Mouse (Mus musculus): ENCODE results near the gene Ascc1. TPM values are rescaled to one million over a fixed set of nuclear protein-coding genes. Genes with fewer than 3 reads are reported as not detected.

The Ascc1 gene
- polyA plus RNA-seq, 1 experiment = 99.2 TPM

GRCm38 (mm10) chr10:60081905-60082304 lies 79.3 kb downstream of the Ascc1 start:
- Histone ChIP-seq H3K4me1 (ENCODE audit: control insufficient read depth, insufficient read depth, low read length) (peaks cover 4% of the 10 kb centered on the region), H3K27me3 (ENCODE audit: control insufficient read depth, insufficient read depth, low read length) (no peaks in the 10 kb centered on the region), H3K27ac (ENCODE audit: control insufficient read depth, insufficient read depth, low read depth, low read length) (peak overlapping the region; percentile 87), H3K36me3 (ENCODE audit: control insufficient read depth, insufficient read depth, low read length) (no peaks in the 10 kb centered on the region), H3K4me3 (ENCODE audit: control insufficient read depth, low read depth, low read length) (no peak overlapping the region)
- TF ChIP-seq POLR2A (IDR thresholded peaks at IDR 0.05; ENCODE audit: control insufficient read depth, low read depth, low read length) (no peak), CTCF (IDR thresholded peaks at IDR 0.05; ENCODE audit: control insufficient read depth, insufficient read depth, insufficient replicate concordance, low read depth, low read length) (no peak)

- peaks cover 4% of the 10 kb centered on the region for H3K4me1 ChIP-seq (ENCODE audit: control insufficient read depth, insufficient read depth, low read length)
- H3K36me3 ChIP-seq (ENCODE audit: control insufficient read depth, insufficient read depth, low read length) = no peaks in the 10 kb centered on the region
- no peak overlapping the region for H3K4me3 ChIP-seq (ENCODE audit: control insufficient read depth, low read depth, low read length)
- TF ChIP-seq POLR2A (IDR thresholded peaks at IDR 0.05; ENCODE audit: control insufficient read depth, low read depth, low read length) = no peak
- no peak for TF ChIP-seq CTCF (IDR thresholded peaks at IDR 0.05; ENCODE audit: control insufficient read depth, insufficient read depth, insufficient replicate concordance, low read depth, low read length)
- H3K27me3 ChIP-seq (ENCODE audit: control insufficient read depth, insufficient read depth, low read length) = no peaks in the 10 kb centered on the region
- H3K27ac ChIP-seq (ENCODE audit: control insufficient read depth, insufficient read depth, low read depth, low read length) = no peak overlapping the region
Observed at GRCm38 (mm10) chr10:60084065-60084464, 81.5 kb downstream of the Ascc1 start.

GRCm38 (mm10) chr10:60092311-60092710 lies 89.7 kb downstream of the Ascc1 start:
- no peak overlapping the region for H3K4me3 ChIP-seq (ENCODE audit: control insufficient read depth, low read depth, low read length)
- no peak overlapping the region for H3K27ac ChIP-seq (ENCODE audit: control insufficient read depth, insufficient read depth, low read depth, low read length)
- no peaks in the 10 kb centered on the region for H3K4me1 ChIP-seq (ENCODE audit: control insufficient read depth, insufficient read depth, low read length)
- H3K36me3 ChIP-seq (ENCODE audit: control insufficient read depth, insufficient read depth, low read length) = no peaks in the 10 kb centered on the region
- no peaks in the 10 kb centered on the region for H3K27me3 ChIP-seq (ENCODE audit: control insufficient read depth, insufficient read depth, low read length)
- no peak for TF ChIP-seq POLR2A (IDR thresholded peaks at IDR 0.05; ENCODE audit: control insufficient read depth, low read depth, low read length)

- Histone ChIP-seq H3K27me3 (ENCODE audit: control insufficient read depth, insufficient read depth, low read length) (no peaks in the 10 kb centered on the region), H3K36me3 (ENCODE audit: control insufficient read depth, insufficient read depth, low read length) (no peaks in the 10 kb centered on the region), H3K27ac (ENCODE audit: control insufficient read depth, insufficient read depth, low read depth, low read length) (no peak overlapping the region), H3K4me1 (ENCODE audit: control insufficient read depth, insufficient read depth, low read length) (no peaks in the 10 kb centered on the region), H3K4me3 (ENCODE audit: control insufficient read depth, low read depth, low read length) (no peak overlapping the region)
- no peak for TF ChIP-seq POLR2A (IDR thresholded peaks at IDR 0.05; ENCODE audit: control insufficient read depth, low read depth, low read length)
- no peak for TF ChIP-seq CTCF (IDR thresholded peaks at IDR 0.05; ENCODE audit: control insufficient read depth, insufficient read depth, insufficient replicate concordance, low read depth, low read length)
Observed at GRCm38 (mm10) chr10:60093751-60094150, 91.1 kb downstream of the Ascc1 start.

- H3K27me3 ChIP-seq (ENCODE audit: control insufficient read depth, insufficient read depth, low read length) = no peaks in the 10 kb centered on the region
- H3K4me1 ChIP-seq (ENCODE audit: control insufficient read depth, insufficient read depth, low read length) = no peaks in the 10 kb centered on the region
- no peak overlapping the region for H3K4me3 ChIP-seq (ENCODE audit: control insufficient read depth, low read depth, low read length)
- no peak overlapping the region for H3K27ac ChIP-seq (ENCODE audit: control insufficient read depth, insufficient read depth, low read depth, low read length)
- H3K36me3 ChIP-seq (ENCODE audit: control insufficient read depth, insufficient read depth, low read length) = no peaks in the 10 kb centered on the region
- no peak for TF ChIP-seq POLR2A (IDR thresholded peaks at IDR 0.05; ENCODE audit: control insufficient read depth, low read depth, low read length)
- TF ChIP-seq CTCF (IDR thresholded peaks at IDR 0.05; ENCODE audit: control insufficient read depth, insufficient read depth, insufficient replicate concordance, low read depth, low read length) = no peak
Observed at GRCm38 (mm10) chr10:60095558-60095957, 93.0 kb downstream of the Ascc1 start.

GRCm38 (mm10) chr10:60096302-60096701 lies 93.7 kb downstream of the Ascc1 start:
- TF ChIP-seq CTCF (IDR thresholded peaks at IDR 0.05; ENCODE audit: control insufficient read depth, insufficient read depth, insufficient replicate concordance, low read depth, low read length) = no peak
- no peak for TF ChIP-seq POLR2A (IDR thresholded peaks at IDR 0.05; ENCODE audit: control insufficient read depth, low read depth, low read length)
- H3K36me3 ChIP-seq (ENCODE audit: control insufficient read depth, insufficient read depth, low read length) = no peaks in the 10 kb centered on the region
- H3K4me3 ChIP-seq (ENCODE audit: control insufficient read depth, low read depth, low read length) = no peak overlapping the region
- H3K4me1 ChIP-seq (ENCODE audit: control insufficient read depth, insufficient read depth, low read length) = no peaks in the 10 kb centered on the region
- H3K27me3 ChIP-seq (ENCODE audit: control insufficient read depth, insufficient read depth, low read length) = no peaks in the 10 kb centered on the region
- H3K27ac ChIP-seq (ENCODE audit: control insufficient read depth, insufficient read depth, low read depth, low read length) = no peak overlapping the region

- no peaks in the 10 kb centered on the region for H3K36me3 ChIP-seq (ENCODE audit: control insufficient read depth, insufficient read depth, low read length)
- no peaks in the 10 kb centered on the region for H3K27me3 ChIP-seq (ENCODE audit: control insufficient read depth, insufficient read depth, low read length)
- TF ChIP-seq CTCF (IDR thresholded peaks at IDR 0.05; ENCODE audit: control insufficient read depth, insufficient read depth, insufficient replicate concordance, low read depth, low read length) (no peak), POLR2A (IDR thresholded peaks at IDR 0.05; ENCODE audit: control insufficient read depth, low read depth, low read length) (no peak)
- H3K27ac ChIP-seq (ENCODE audit: control insufficient read depth, insufficient read depth, low read depth, low read length) = no peak overlapping the region
- no peaks in the 10 kb centered on the region for H3K4me1 ChIP-seq (ENCODE audit: control insufficient read depth, insufficient read depth, low read length)
- H3K4me3 ChIP-seq (ENCODE audit: control insufficient read depth, low read depth, low read length) = no peak overlapping the region
Observed at GRCm38 (mm10) chr10:60097146-60097545, 94.5 kb downstream of the Ascc1 start.

- H3K4me3 ChIP-seq (ENCODE audit: control insufficient read depth, low read depth, low read length) = no peak overlapping the region
Observed at GRCm38 (mm10) chr10:60097774-60098173, 95.2 kb downstream of the Ascc1 start.

More at GRCm38 (mm10) chr10:60097774-60098173, 95.2 kb downstream of the Ascc1 start:
- no peak overlapping the region for H3K27ac ChIP-seq (ENCODE audit: control insufficient read depth, insufficient read depth, low read depth, low read length)
- H3K27me3 ChIP-seq (ENCODE audit: control insufficient read depth, insufficient read depth, low read length) = no peaks in the 10 kb centered on the region
- H3K36me3 ChIP-seq (ENCODE audit: control insufficient read depth, insufficient read depth, low read length) = no peaks in the 10 kb centered on the region
- no peak for TF ChIP-seq POLR2A (IDR thresholded peaks at IDR 0.05; ENCODE audit: control insufficient read depth, low read depth, low read length)
- no peak for TF ChIP-seq CTCF (IDR thresholded peaks at IDR 0.05; ENCODE audit: control insufficient read depth, insufficient read depth, insufficient replicate concordance, low read depth, low read length)
- H3K4me1 ChIP-seq (ENCODE audit: control insufficient read depth, insufficient read depth, low read length) = no peaks in the 10 kb centered on the region

Measured in testis, adult 2 months (tissue).